Mouse (Mus musculus): ENCODE data around the gene Sde2. TPM values are rescaled to one million over a fixed set of nuclear protein-coding genes. Genes with fewer than 3 reads are reported as not detected.
"Not testable (repeated sequence)": the region's sequence is repeated elsewhere in the genome, so short reads cannot be mapped to it uniquely, and the experiment has no call there.

The Sde2 gene
- total RNA-seq, 2 experiments from 2014 or later = 10.4 to 11.8 TPM

- intact Hi-C loops (cut with DNase I) = no loop called here
- no peak for DNase-seq (ENCODE audit: low spot score)
Measured at GRCm38 (mm10) chr1:180875126-180875525, 24.2 kb downstream of the Sde2 start.

GRCm38 (mm10) chr1:180877466-180877865 lies 26.5 kb downstream of the Sde2 start:
- intact Hi-C loops (cut with DNase I) = no loop called here
- DNase-seq (ENCODE audit: low spot score) = no peak

GRCm38 (mm10) chr1:180881768-180882167 lies 30.8 kb downstream of the Sde2 start:
- no peak for DNase-seq (ENCODE audit: low spot score)
- intact Hi-C loops (cut with DNase I) = no loop called here

GRCm38 (mm10) chr1:180883731-180884130 lies 32.8 kb downstream of the Sde2 start:
- DNase-seq (ENCODE audit: low spot score) = no peak
- intact Hi-C loops (cut with DNase I) = no loop called here

GRCm38 (mm10) chr1:180884484-180884883 lies 33.6 kb downstream of the Sde2 start:
- intact Hi-C loops (cut with DNase I) = no loop called here
- DNase-seq (ENCODE audit: low spot score) = no peak

- peak; percentile 85 for DNase-seq (ENCODE audit: low spot score)
- intact Hi-C loops (cut with DNase I) = no loop called here
Measured at GRCm38 (mm10) chr1:180888556-180889042, 37.7 kb downstream of the Sde2 start.

- no peak for DNase-seq (ENCODE audit: low spot score)
- intact Hi-C loops (cut with DNase I) = no loop called here
Measured at GRCm38 (mm10) chr1:180889172-180889571, 38.2 kb downstream of the Sde2 start.

GRCm38 (mm10) chr1:180889841-180890240 lies 38.9 kb downstream of the Sde2 start:
- intact Hi-C loops (cut with DNase I) = no loop called here
- no peak for DNase-seq (ENCODE audit: low spot score)

GRCm38 (mm10) chr1:180892808-180893207 lies 41.9 kb downstream of the Sde2 start, which contains the start of gene Lefty2:
Lefty2 (plus strand) TSS chr1:180893108.
- intact Hi-C loops (cut with DNase I) = no loop called here
- no peak for DNase-seq (ENCODE audit: low spot score)

- DNase-seq (ENCODE audit: low spot score); intact Hi-C loops (cut with DNase I): not testable (repeated sequence)
Measured at GRCm38 (mm10) chr1:180894088-180894987, 43.4 kb downstream of the Sde2 start.

GRCm38 (mm10) chr1:180901107-180901506 lies 50.2 kb downstream of the Sde2 start:
- intact Hi-C loops (cut with DNase I) = loop anchor here (1.0 kb wide), 1 partner anchor 73 kb away; no protein-coding TSS in a partner anchor
- no peak for DNase-seq (ENCODE audit: low spot score)

- no peak for DNase-seq (ENCODE audit: low spot score)
- intact Hi-C loops (cut with DNase I) = loop anchor here (2.0 kb wide), 1 partner anchor 38 kb away; no protein-coding TSS in a partner anchor
Measured at GRCm38 (mm10) chr1:180902915-180903314, 52.0 kb downstream of the Sde2 start.

- no peak for DNase-seq (ENCODE audit: low spot score)
- intact Hi-C loops (cut with DNase I) = loop anchor here (2.0 kb wide), 1 partner anchor 37 kb away; no protein-coding TSS in a partner anchor
Measured at GRCm38 (mm10) chr1:180903666-180904038, 52.7 kb downstream of the Sde2 start.

GRCm38 (mm10) chr1:180904039-180904814 lies 53.3 kb downstream of the Sde2 start, which contains the start of gene Pycr2:
Pycr2 (plus strand) TSS chr1:180904293.
- intact Hi-C loops (cut with DNase I) = no loop called here

GRCm38 (mm10) chr1:180904815-180905080 lies 53.8 kb downstream of the Sde2 start:
- intact Hi-C loops (cut with DNase I) = no loop called here
- no peak for DNase-seq (ENCODE audit: low spot score)

More at GRCm38 (mm10) chr1:180904039-180904814, 53.3 kb downstream of the Sde2 start, which contains the start of gene Pycr2:
- DNase-seq (ENCODE audit: low spot score) = peak; percentile 89

- no peak for DNase-seq (ENCODE audit: low spot score)
- intact Hi-C loops (cut with DNase I) = no loop called here
Measured at GRCm38 (mm10) chr1:180905307-180905706, 54.4 kb downstream of the Sde2 start.

- no peak for DNase-seq (ENCODE audit: low spot score)
- intact Hi-C loops (cut with DNase I) = no loop called here
Measured at GRCm38 (mm10) chr1:180905876-180906275, 54.9 kb downstream of the Sde2 start.

- no peak for DNase-seq (ENCODE audit: low spot score)
- intact Hi-C loops (cut with DNase I) = no loop called here
Measured at GRCm38 (mm10) chr1:180906461-180907147, 55.7 kb downstream of the Sde2 start.

GRCm38 (mm10) chr1:180911138-180911537 lies 60.2 kb downstream of the Sde2 start:
- intact Hi-C loops (cut with DNase I) = no loop called here
- no peak for DNase-seq (ENCODE audit: low spot score)

- intact Hi-C loops (cut with DNase I) = no loop called here
- no peak for DNase-seq (ENCODE audit: low spot score)
Measured at GRCm38 (mm10) chr1:180911653-180912287, 60.8 kb downstream of the Sde2 start.

Measured in heart, postnatal 25 days (tissue).